Mouse (Mus musculus) liver, embryonic 15.5 days (tissue): ENCODE data around the gene Sparcl1. TPM values are rescaled to one million over a fixed set of nuclear protein-coding genes. Genes with fewer than 3 reads are reported as not detected.
A peak's percentile ranks its signal among the peaks of the same experiment; 100 is the strongest.

Experiments used
- ATAC-seq: fragments of 200-750 bp; cut with Nextera tagmentation; 2 replicates; pipeline ENCODE4 v1.8.0; 2017; ENCODE audit warnings: moderate number of reproducible peaks, mild to moderate bottlenecking, moderate library complexity; ENCODE audit not compliant: insufficient read depth
- H3K27ac ChIP-seq: fragments of 300-500 bp; sonication (generic); replicated peaks from 2 replicates; pipeline ENCODE4 v1.5.1; 2015; ENCODE audit warnings: mild to moderate bottlenecking, inconsistent platforms
- H3K27me3 ChIP-seq: fragments of 300-500 bp; sonication (generic); 2 replicates; pipeline ENCODE4 v1.6.1; 2015; ENCODE audit warnings: mild to moderate bottlenecking, inconsistent platforms
- H3K36me3 ChIP-seq: fragments of 300-500 bp; sonication (generic); replicated peaks from 2 replicates; pipeline ENCODE4 v1.6.1; 2015; ENCODE audit warnings: moderate library complexity, mild to moderate bottlenecking, inconsistent platforms
- H3K4me1 ChIP-seq: fragments of 300-500 bp; sonication (generic); replicated peaks from 2 replicates; pipeline ENCODE4 v1.6.1; 2015; ENCODE audit warnings: inconsistent platforms
- H3K4me2 ChIP-seq: fragments of 300-500 bp; sonication (generic); 2 replicates; pipeline ENCODE4 v1.6.1; 2015; ENCODE audit warnings: moderate library complexity, mild to moderate bottlenecking, inconsistent platforms
- H3K4me3 ChIP-seq: fragments of 300-500 bp; sonication (generic); replicated peaks from 2 replicates; pipeline ENCODE4 v1.5.1; 2015; ENCODE audit warnings: mild to moderate bottlenecking, inconsistent platforms
- H3K9ac ChIP-seq: fragments of 300-500 bp; sonication (generic); 2 replicates; pipeline ENCODE4 v1.6.1; 2015; ENCODE audit warnings: moderate library complexity, mild to moderate bottlenecking, inconsistent platforms
- H3K9me3 ChIP-seq: fragments of 300-500 bp; sonication (generic); replicated peaks from 2 replicates; pipeline ENCODE4 v1.6.1; 2016; ENCODE audit warnings: inconsistent platforms
- WGBS: fragments of 180-500 bp; shearing (Covaris S2); methylation state at CpG from one replicate; pipeline ENCODE4 v1.1.7; 2015; ENCODE audit warnings: mixed read lengths; ENCODE audit not compliant: insufficient replicate concordance; 5-methylcytosine and 5-hydroxymethylcytosine counted together
- polyA plus RNA-seq: library from polyadenylated mRNA; unstranded; fragments of >200 nt; fragmentation: Nextera tagmentation; extraction: Ambion mirVana; gene quantifications from 2 replicates; pipeline ENCODE4 v1.2.1, GENCODE M21; 2015

Gene Sparcl1
- polyA plus RNA-seq, result 2.9 and 3.2 TPM in 2 replicates

GRCm38 (mm10) chr5:104113491-104114172 is at the start of gene Sparcl1:
TSS of gene Sparcl1 (minus strand) at chr5:104113733.
- Histone ChIP-seq H3K4me3 (no peak within 1 kb of the TSS), H3K27me3 (no peaks in the 10 kb centered on the region), H3K27ac (no peak within 1 kb of the TSS), H3K9me3 (no peaks in the 10 kb centered on the region), H3K9ac (no peak within 1 kb of the TSS), H3K4me1 (no peaks in the 10 kb centered on the region), H3K4me2 (no peak within 1 kb of the TSS), H3K36me3 (no peaks in the 10 kb centered on the region)
- no peak for ATAC-seq
- 44% methylated on average over 15 of the region's 15 CpGs for WGBS

DNA sequence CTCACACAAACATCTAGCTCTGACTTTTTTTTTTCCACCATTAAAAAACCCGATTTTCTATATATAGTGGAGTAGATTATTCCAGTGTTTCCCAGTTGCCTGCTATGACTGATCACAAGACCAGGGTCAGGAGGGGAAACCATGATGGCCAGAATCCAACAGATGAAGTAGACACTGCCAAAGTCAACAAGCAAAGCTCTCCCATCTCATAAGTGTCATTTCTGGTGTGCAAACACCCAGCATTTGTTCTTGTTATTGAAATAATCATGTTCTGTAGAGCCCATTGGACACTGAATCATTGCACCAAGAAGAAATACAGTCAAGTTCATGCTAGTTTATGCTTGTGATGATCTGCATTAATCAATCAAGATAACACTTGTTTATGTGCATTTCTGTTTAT is 47.9 kb upstream of the Sparcl1 start:
- no peak for ATAC-seq

GRCm38 (mm10) chr5:104160581-104160980 is 47.0 kb upstream of the Sparcl1 start:
- 64% methylated on average over 3 of the region's 3 CpGs for WGBS
- Histone ChIP-seq H3K9ac (no peak overlapping the region), H3K27ac (no peak overlapping the region), H3K4me1 (no peaks in the 10 kb centered on the region), H3K4me3 (no peak overlapping the region), H3K4me2 (no peak overlapping the region), H3K36me3 (no peaks in the 10 kb centered on the region), H3K9me3 (no peaks in the 10 kb centered on the region), H3K27me3 (no peaks in the 10 kb centered on the region)
- no peak for ATAC-seq

More for the DNA sequence above, 47.9 kb upstream of the Sparcl1 start:
- no peaks in the 10 kb centered on the region for H3K4me1 ChIP-seq
- H3K4me3 ChIP-seq, result no peak overlapping the region
- no peak overlapping the region for H3K27ac ChIP-seq
- WGBS, result 37% methylated on average over 1 of the region's 1 CpGs
- H3K36me3 ChIP-seq, result no peaks in the 10 kb centered on the region
- no peaks in the 10 kb centered on the region for H3K9me3 ChIP-seq
- H3K4me2 ChIP-seq, result no peak overlapping the region
- no peak overlapping the region for H3K9ac ChIP-seq
- no peaks in the 10 kb centered on the region for H3K27me3 ChIP-seq

DNA sequence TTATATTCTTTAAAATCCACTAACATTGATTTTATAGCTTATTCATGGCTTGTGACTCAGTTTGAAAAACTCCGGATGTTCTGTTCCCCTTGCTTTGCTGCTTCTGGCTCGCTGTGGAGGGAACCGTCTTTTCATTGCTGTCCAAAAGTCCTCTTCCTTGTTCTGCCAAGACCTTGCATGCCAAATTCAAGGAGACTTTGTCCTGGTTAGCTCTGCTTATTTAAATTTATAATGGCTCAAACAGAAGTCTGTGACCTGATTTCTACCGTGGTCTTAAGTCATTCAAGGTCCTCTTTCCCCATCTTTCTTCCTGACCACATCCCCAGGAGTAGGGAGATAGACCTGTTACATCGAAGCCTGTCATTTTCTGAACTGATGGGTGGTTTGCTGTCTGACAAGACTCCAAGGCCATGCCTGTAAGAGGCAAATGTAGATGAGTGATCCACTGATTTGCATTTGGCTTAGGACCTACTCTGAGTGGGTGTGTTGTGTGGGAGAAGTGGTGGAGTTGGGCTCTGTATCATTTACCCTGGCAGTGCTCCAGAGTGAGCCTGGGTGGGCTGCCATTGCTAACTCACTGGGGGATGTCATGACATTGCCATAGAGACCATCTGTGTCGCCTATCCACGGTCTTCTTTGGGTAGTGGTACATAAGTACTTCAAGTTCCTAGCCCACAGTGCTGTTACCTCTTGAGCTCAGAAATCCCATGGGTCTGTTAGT is 45.0 kb upstream of the Sparcl1 start:
- no peak overlapping the region for H3K4me2 ChIP-seq
- H3K27me3 ChIP-seq, result no peaks in the 10 kb centered on the region
- H3K4me3 ChIP-seq, result no peak overlapping the region
- H3K9ac ChIP-seq, result no peak overlapping the region
- no peaks in the 10 kb centered on the region for H3K36me3 ChIP-seq
- no peak for ATAC-seq
- WGBS, result 56% methylated on average over 7 of the region's 7 CpGs
- H3K4me1 ChIP-seq, result no peaks in the 10 kb centered on the region
- no peaks in the 10 kb centered on the region for H3K9me3 ChIP-seq
- H3K27ac ChIP-seq, result no peak overlapping the region

GRCm38 (mm10) chr5:104157701-104158100 is 44.2 kb upstream of the Sparcl1 start:
- no peak overlapping the region for H3K4me3 ChIP-seq
- no peak overlapping the region for H3K4me2 ChIP-seq
- no peak for ATAC-seq
- H3K9me3 ChIP-seq, result no peaks in the 10 kb centered on the region
- H3K27me3 ChIP-seq, result no peaks in the 10 kb centered on the region
- H3K36me3 ChIP-seq, result no peaks in the 10 kb centered on the region
- WGBS, result 67% methylated on average over 7 of the region's 7 CpGs
- H3K27ac ChIP-seq, result no peak overlapping the region
- H3K4me1 ChIP-seq, result no peaks in the 10 kb centered on the region
- no peak overlapping the region for H3K9ac ChIP-seq

GRCm38 (mm10) chr5:104150196-104150595 is 36.7 kb upstream of the Sparcl1 start:
- H3K27ac ChIP-seq, result no peak overlapping the region
- H3K27me3 ChIP-seq, result no peaks in the 10 kb centered on the region
- no peak overlapping the region for H3K4me2 ChIP-seq
- no peak overlapping the region for H3K4me3 ChIP-seq
- 80% methylated on average over 6 of the region's 6 CpGs for WGBS
- no peak for ATAC-seq
- H3K4me1 ChIP-seq, result no peaks in the 10 kb centered on the region
- H3K9me3 ChIP-seq, result no peaks in the 10 kb centered on the region
- H3K9ac ChIP-seq, result no peak overlapping the region
- no peaks in the 10 kb centered on the region for H3K36me3 ChIP-seq

DNA sequence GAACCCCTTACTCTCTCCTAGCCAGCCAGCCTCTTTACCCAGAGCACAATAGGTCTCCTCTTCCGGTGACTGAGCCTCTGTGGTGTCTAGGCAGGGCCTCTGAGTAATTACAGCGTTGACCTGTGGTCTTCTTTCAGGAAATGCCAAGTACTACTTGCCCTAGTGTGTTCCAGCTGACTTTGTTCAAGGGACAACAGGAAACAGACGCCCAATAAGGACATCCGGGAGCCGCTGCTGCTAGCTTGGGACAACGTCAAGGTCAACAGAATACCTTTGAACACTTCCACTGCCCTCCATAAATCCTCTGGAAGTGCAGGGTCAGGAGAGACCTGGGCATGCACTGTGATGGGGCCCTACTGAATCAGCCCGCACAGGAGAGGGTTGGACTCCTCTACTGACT is 35.8 kb upstream of the Sparcl1 start:
- no peak overlapping the region for H3K9ac ChIP-seq
- H3K27ac ChIP-seq, result no peak overlapping the region
- WGBS, result 12% methylated on average over 7 of the region's 7 CpGs
- H3K4me3 ChIP-seq, result no peak overlapping the region
- no peaks in the 10 kb centered on the region for H3K36me3 ChIP-seq
- H3K4me1 ChIP-seq, result no peaks in the 10 kb centered on the region
- no peaks in the 10 kb centered on the region for H3K27me3 ChIP-seq
- no peak overlapping the region for H3K4me2 ChIP-seq
- peak; percentile 18; the same call in 1 of the 2 replicates for ATAC-seq
- H3K9me3 ChIP-seq, result no peaks in the 10 kb centered on the region

DNA sequence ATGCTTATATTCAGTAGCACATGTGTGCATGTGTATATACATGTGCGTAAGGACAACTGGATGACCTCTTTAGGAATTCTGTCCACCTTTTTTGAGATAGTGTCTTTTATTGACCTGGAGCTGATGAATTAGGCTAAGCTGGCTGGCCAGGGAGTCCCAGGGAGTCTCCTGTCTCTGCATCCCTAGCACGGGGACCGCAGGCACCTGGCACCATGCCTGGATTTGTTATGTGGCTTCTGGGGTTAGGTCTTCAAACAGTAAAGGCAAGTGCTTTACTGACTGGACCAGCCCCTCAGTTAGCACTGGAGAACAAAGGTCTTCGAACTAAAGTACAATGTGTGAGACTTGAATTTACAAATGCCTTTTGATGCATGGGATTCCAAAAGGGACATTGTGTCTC is 30.5 kb upstream of the Sparcl1 start:
- no peak overlapping the region for H3K4me2 ChIP-seq
- WGBS, result 57% methylated on average over 4 of the region's 4 CpGs
- H3K36me3 ChIP-seq, result no peaks in the 10 kb centered on the region
- no peak overlapping the region for H3K27ac ChIP-seq
- no peaks in the 10 kb centered on the region for H3K4me1 ChIP-seq
- H3K4me3 ChIP-seq, result no peak overlapping the region
- H3K27me3 ChIP-seq, result no peaks in the 10 kb centered on the region
- H3K9me3 ChIP-seq, result no peaks in the 10 kb centered on the region
- H3K9ac ChIP-seq, result no peak overlapping the region
- no peak for ATAC-seq

DNA sequence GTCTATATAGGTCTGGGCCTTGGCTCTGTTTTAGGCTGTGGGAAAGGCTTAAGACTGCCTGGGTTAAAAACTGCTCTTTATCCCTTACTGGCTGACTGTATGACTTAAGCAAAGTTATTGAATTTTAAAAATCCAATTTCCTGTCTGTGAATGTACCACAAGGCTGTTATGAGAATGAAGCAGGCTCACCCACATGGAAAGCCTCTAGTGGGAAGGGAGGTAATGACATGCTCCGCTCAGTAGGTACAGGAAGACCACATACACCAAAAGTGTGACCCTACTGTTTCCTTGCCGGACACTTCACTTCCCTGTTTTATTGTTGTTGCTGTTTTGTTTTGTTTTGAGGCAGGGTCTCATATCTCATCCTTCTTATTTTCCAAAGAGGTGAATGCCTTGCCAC is 27.5 kb upstream of the Sparcl1 start:
- no peaks in the 10 kb centered on the region for H3K36me3 ChIP-seq
- H3K4me3 ChIP-seq, result no peak overlapping the region
- H3K4me2 ChIP-seq, result no peak overlapping the region
- H3K9ac ChIP-seq, result no peak overlapping the region
- ATAC-seq, result no peak
- 43% methylated on average over 2 of the region's 2 CpGs for WGBS
- H3K27ac ChIP-seq, result no peak overlapping the region
- no peaks in the 10 kb centered on the region for H3K4me1 ChIP-seq
- H3K9me3 ChIP-seq, result no peaks in the 10 kb centered on the region
- H3K27me3 ChIP-seq, result no peaks in the 10 kb centered on the region

DNA sequence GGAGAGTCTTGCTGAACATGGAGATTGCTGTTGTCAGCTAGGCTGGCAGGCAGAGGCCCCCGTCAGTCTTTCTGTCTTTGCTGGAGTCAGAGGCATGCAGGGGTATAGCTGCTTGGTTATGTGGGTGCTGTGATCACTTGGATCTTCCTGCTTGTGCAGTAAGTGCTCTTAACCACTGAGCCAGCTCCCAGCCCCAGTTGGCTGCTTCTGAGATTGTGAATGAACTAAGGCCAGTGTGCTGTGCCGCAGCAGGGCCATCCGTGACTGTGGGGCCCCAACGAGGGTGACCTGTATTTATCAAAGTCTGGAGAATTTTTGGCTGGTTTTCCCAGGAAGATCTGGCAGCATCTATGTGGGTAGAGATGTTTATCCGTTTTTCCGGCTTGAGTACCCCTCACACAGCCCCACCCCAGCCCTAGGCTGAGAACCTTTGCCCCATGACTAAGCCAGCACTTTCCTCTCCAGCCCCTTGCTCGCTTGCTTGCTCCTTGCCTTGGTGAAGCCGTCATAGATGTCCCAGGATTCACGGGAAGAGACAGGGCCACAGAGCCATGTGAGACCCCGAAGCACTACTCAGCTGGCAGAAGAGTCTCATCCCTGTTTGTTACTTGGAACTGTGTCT is 24.5 kb upstream of the Sparcl1 start:
- Histone ChIP-seq H3K9me3 (no peaks in the 10 kb centered on the region), H3K4me1 (no peaks in the 10 kb centered on the region), H3K36me3 (no peaks in the 10 kb centered on the region), H3K9ac (no peak overlapping the region), H3K4me2 (no peak overlapping the region), H3K27ac (no peak overlapping the region), H3K4me3 (no peak overlapping the region), H3K27me3 (no peaks in the 10 kb centered on the region)
- 63% methylated on average over 10 of the region's 10 CpGs for whole genome bisulfite sequencing
- no peak for ATAC-seq

DNA sequence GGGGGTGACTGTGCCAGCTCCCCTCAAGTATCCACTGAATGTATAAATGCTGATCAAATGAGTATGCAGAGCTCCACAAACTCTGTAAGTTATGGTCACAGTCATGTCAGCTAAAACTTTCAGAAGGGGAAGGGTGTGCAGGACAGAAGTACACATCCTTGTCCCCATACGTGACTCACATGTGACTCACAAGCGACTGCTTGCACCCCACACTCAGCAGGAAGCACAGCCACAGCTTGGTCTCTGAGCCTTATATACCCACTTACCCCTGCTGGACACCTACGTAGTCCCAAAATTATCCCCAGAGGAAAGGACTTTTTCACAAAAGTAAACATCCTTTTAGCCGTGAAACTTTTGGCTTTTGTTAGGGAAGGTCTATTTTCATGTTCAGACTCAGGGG is 20.2 kb upstream of the Sparcl1 start:
- Histone ChIP-seq H3K27ac (no peak overlapping the region), H3K4me2 (no peak overlapping the region), H3K36me3 (no peaks in the 10 kb centered on the region), H3K9me3 (no peaks in the 10 kb centered on the region), H3K27me3 (no peaks in the 10 kb centered on the region), H3K4me3 (no peak overlapping the region), H3K9ac (no peak overlapping the region), H3K4me1 (no peaks in the 10 kb centered on the region)
- no peak for ATAC-seq
- WGBS, result 41% methylated on average over 4 of the region's 4 CpGs
